Mouse (Mus musculus): ENCODE results near the gene Olfr547.

- TF ChIP-seq CTCF (IDR thresholded peaks at IDR 0.05; ENCODE audit: insufficient read depth, low read length): peak; percentile 95
- TF ChIP-seq POLR2A (IDR thresholded peaks at IDR 0.05; ENCODE audit: borderline replicate concordance, extremely low read depth, low read depth, low read length): no peak
Observed at GRCm38 (mm10) chr7:102506848-102507247, 27.7 kb upstream of the Olfr547 start.

All from lung, adult 2 months (tissue).